ENCODE assay signal across 7 mouse cellular contexts in the genomic region with DNA sequence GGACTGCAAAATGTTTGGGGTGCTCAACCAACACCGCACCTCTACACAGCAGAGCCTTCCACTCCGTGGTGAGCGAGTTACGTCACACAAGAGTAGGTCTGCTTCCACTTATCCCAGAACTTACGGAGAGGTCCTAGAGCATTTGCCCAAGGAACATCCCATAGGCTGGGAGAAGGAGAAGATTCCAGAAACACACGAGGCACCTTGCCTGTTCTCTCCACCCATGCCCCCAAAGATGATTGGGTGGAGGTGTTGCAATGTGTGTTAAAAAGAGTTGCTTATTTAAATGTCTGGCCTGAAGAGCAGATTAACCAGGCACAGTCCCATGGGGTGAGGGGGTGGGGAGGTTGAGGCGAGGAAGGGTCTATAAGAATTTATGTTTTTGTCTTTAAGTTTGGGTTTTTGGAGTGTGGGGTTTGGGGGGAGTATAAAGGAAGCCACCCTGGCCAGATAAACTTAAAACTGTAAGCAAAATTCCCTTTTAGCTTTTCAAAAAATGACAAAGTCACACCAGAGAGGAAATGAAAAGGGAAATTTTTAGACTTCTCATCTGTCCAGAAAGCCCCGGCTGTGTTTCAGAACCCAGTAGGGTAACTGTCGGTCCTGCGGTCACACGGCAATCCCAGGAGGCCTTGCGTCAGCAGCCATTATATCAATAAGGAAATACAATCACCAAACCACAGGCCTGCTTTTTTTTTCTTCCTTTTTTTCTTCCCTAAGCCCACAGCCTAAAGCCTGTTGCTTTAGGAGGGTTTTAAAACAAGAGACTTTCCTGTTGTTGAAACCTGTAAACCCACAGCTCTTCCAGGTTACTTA.
A peak's percentile ranks its signal among the peaks of the same experiment; 100 is the strongest.
DNase-seq lines count a peak whose midpoint lies in the region; ATAC-seq and TF ChIP-seq lines count a peak whose summit lies in the region.

No protein-coding gene starts in this region.

- peaks cover 76% of the 10 kb centered on the region for H3K4me1 ChIP-seq in heart, embryonic 15.5 days (replicated peaks)
- peaks cover 62% of the 10 kb centered on the region for H3K4me1 ChIP-seq in limb, embryonic 10.5 days
- peaks cover 6% of the 10 kb centered on the region; the same call in 1 of the 2 replicates for H3K4me1 ChIP-seq in midbrain, postnatal 0 days (ENCODE audit: insufficient read depth, low read length)

- H3K4me2 ChIP-seq in heart, embryonic 15.5 days: no peak overlapping the region
- no peak overlapping the region for H3K4me2 ChIP-seq in midbrain, postnatal 0 days (ENCODE audit: low read depth, low read length, poor library complexity, severe bottlenecking)

- H3K9me3 ChIP-seq in heart, embryonic 15.5 days (replicated peaks): no peaks in the 10 kb centered on the region
- no peaks in the 10 kb centered on the region for H3K9me3 ChIP-seq in limb, embryonic 10.5 days (replicated peaks)
- no peaks in the 10 kb centered on the region for H3K9me3 ChIP-seq in midbrain, postnatal 0 days (ENCODE audit: low read length)

- H3K27ac ChIP-seq in heart, embryonic 15.5 days: peak overlapping the region; percentile 85
- peak overlapping the region; percentile 78 for H3K27ac ChIP-seq in limb, embryonic 10.5 days
- peak overlapping the region; percentile 12; the same call in 1 of the 2 replicates for H3K27ac ChIP-seq in midbrain, postnatal 0 days (ENCODE audit: low read depth, low read length)

- no peaks in the 10 kb centered on the region for H3K27me3 ChIP-seq in heart, embryonic 15.5 days
- H3K27me3 ChIP-seq in limb, embryonic 10.5 days (ENCODE audit: low read depth, poor library complexity, severe bottlenecking): no peaks in the 10 kb centered on the region
- no peaks in the 10 kb centered on the region for H3K27me3 ChIP-seq in midbrain, postnatal 0 days (ENCODE audit: insufficient read depth, low read length)

- ATAC-seq in heart, embryonic 15.5 days (replicated peaks; ENCODE audit: insufficient number of reproducible peaks, insufficient read depth, low FRiP score, low read depth): no peak
- ATAC-seq in midbrain, postnatal 0 days (ENCODE audit: low FRiP score): no peak
- no peak for ATAC-seq in erythroblast, adult 5-6 weeks (replicated peaks; ENCODE audit: low FRiP score, poor library complexity, severe bottlenecking)

- WGBS in heart, embryonic 15.5 days: 64% methylated on average over 12 of the region's 12 CpGs
- 75% methylated on average over 12 of the region's 12 CpGs for WGBS in limb, embryonic 10.5 days
- WGBS in midbrain, postnatal 0 days: 73% methylated on average over 12 of the region's 12 CpGs

- H3K4me3 ChIP-seq in heart, embryonic 15.5 days: no peak overlapping the region
- H3K4me3 ChIP-seq in limb, embryonic 10.5 days: no peak overlapping the region
- H3K4me3 ChIP-seq in midbrain, postnatal 0 days (ENCODE audit: low read depth, low read length): no peak overlapping the region

- no peak overlapping the region for H3K9ac ChIP-seq in heart, embryonic 15.5 days
- H3K9ac ChIP-seq in midbrain, postnatal 0 days (replicated peaks; ENCODE audit: low read length, poor library complexity, severe bottlenecking): no peak overlapping the region

- no peaks in the 10 kb centered on the region for H3K36me3 ChIP-seq in heart, embryonic 15.5 days
- H3K36me3 ChIP-seq in limb, embryonic 10.5 days: no peaks in the 10 kb centered on the region
- no peaks in the 10 kb centered on the region for H3K36me3 ChIP-seq in midbrain, postnatal 0 days (ENCODE audit: insufficient read depth, low read length)

- TF ChIP-seq CTCF in midbrain, postnatal 0 days (IDR thresholded peaks at IDR 0.05): no peak

- DNase-seq in CD4-positive, CD25-positive, alpha-beta regulatory T cell, adult 2 months (ENCODE audit: low read depth, low spot score): peak; percentile 91
- DNase-seq in NIH3T3 (ENCODE audit: low read depth): peak; percentile 82
- no peak for DNase-seq in limb, embryonic 10.5 days (ENCODE audit: low spot score)
- DNase-seq in midbrain, postnatal 0 days (ENCODE audit: low spot score): no peak
- DNase-seq in frontal cortex, adult 2 months (ENCODE audit: extremely low spot score in 1 of 2, low spot score in 1 of 2): no peak

Comparison
In these comparisons a context has a peak if more than half of its experiments do, and no peak if none do; other contexts are left out.
1. DNase-seq: peak in CD4-positive, CD25-positive, alpha-beta regulatory T cell, adult 2 months (single experiment) and NIH3T3 (single experiment); none in limb, embryonic 10.5 days (single experiment), midbrain, postnatal 0 days (single experiment) and frontal cortex, adult 2 months (0 of 2).
2. H3K27ac ChIP-seq: peak in every context shown above with its lines; median percentile 85 in heart, embryonic 15.5 days; 78 in limb, embryonic 10.5 days; 12 in midbrain, postnatal 0 days.